Mouse (Mus musculus) liver, embryonic 14.5 days (tissue): ENCODE measurements around the gene Pard6b.

Source experiments
- CTCF ChIP-seq: IDR thresholded peaks from 2 replicates; pipeline ENCODE4 v1.5.1; 2016; ENCODE audit warnings: antibody characterized with exemption, low read depth, control low read depth
- EP300 ChIP-seq: IDR thresholded peaks from 2 replicates; pipeline ENCODE4 v1.6.1; 2016; ENCODE audit warnings: antibody characterized with exemption, low read depth

DNA sequence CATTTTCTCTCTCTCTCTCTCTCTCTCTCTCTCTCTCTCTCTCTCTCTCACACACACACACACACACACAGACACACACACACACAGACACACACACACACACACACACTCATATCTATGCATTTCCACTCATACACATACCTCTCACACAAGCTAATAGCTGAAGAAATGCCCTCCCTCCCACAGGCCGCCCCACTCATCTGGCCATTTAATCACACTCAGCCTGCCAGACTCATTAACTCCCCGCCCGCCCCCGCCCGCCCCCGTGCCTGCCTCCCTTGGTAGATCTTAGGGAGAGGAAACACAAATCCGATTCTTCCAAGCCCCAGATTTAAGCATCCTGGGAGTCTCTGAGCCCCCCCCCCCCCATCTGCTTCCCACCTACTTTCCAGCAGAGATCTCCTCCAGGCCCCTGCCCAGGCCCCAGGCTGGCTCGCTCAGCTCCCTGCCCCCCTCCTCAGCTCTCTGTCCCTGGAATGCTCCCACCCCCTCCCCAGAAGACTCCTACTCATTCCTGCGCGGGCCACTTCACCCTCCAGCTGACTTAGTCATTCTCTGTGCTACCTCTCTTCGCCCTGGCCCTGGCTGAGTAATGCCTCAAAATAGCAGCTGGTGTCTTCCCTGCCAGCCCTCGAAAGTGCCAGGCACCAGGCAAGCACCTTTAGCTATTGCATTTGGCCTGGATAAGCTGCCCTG is 8.2 kb upstream of the Pard6b start:
- TF ChIP-seq EP300 = no peak
- TF ChIP-seq CTCF = no peak
